ENCODE assay signal across 11 mouse cellular contexts in genomic region chr2:156870519-156870918, GRCm38 (mm10). TPM values are rescaled to one million over a fixed set of nuclear protein-coding genes. Genes with fewer than 3 reads are reported as not detected.
DNase-seq lines count a peak whose midpoint lies in the region; ATAC-seq and TF ChIP-seq lines count a peak whose summit lies in the region.
"Had no signal": no experiment of that assay in that cellular context is flagged by ENCODE, and none has a peak within 500 bp of the region (broad histone marks: within the 10 kb centered on the region; RNA-seq: fewer than 3 reads in every experiment).

No protein-coding gene starts in this region.

- peaks cover 55% of the 10 kb centered on the region for H3K36me3 ChIP-seq in liver, adult 2 months (ENCODE audit: control insufficient read depth, insufficient read depth, low read length)
- peaks cover 77% of the 10 kb centered on the region for H3K36me3 ChIP-seq in midbrain, embryonic 14.5 days (ENCODE audit: control insufficient read depth, insufficient read depth, low read length)
- peaks cover 100% of the 10 kb centered on the region for H3K36me3 ChIP-seq in forebrain, embryonic 10.5 days (replicated peaks)

- intact Hi-C loops in left cerebral cortex, postnatal 4 days (cut with DNase I), result loop anchor here (5.0 to 10.0 kb wide), 2 partner anchors 127 to 224 kb away; no protein-coding TSS in a partner anchor

- TF ChIP-seq CTCF in liver, adult 2 months (IDR thresholded peaks at IDR 0.05; ENCODE audit: low read depth, low read length), result no peak

- no peak overlapping the region for H3K27ac ChIP-seq in liver, adult 2 months (replicated peaks; ENCODE audit: insufficient read depth, low read depth, low read length)
- no peak overlapping the region for H3K27ac ChIP-seq in midbrain, embryonic 14.5 days (replicated peaks; ENCODE audit: low read depth, low read length)
- H3K27ac ChIP-seq in forebrain, embryonic 10.5 days, result no peak overlapping the region
- H3K27ac ChIP-seq: hindbrain, postnatal 0 days; limb, embryonic 15.5 days had no signal

- no peaks in the 10 kb centered on the region for H3K9me3 ChIP-seq in midbrain, embryonic 14.5 days (ENCODE audit: control insufficient read depth, low read length)
- no peaks in the 10 kb centered on the region for H3K9me3 ChIP-seq in forebrain, embryonic 10.5 days
- H3K9me3 ChIP-seq: limb, embryonic 15.5 days had no signal

- WGBS in liver, adult 2 months, result 21% methylated on average over 6 of the region's 6 CpGs
- 67% methylated on average over 6 of the region's 6 CpGs for WGBS in midbrain, embryonic 14.5 days
- WGBS in forebrain, embryonic 10.5 days, result 85% methylated on average over 6 of the region's 6 CpGs

- no peak overlapping the region for H3K9ac ChIP-seq in liver, adult 2 months (ENCODE audit: low read depth, low read length)
- no peak overlapping the region for H3K9ac ChIP-seq in midbrain, embryonic 14.5 days (replicated peaks; ENCODE audit: low read length)
- H3K9ac ChIP-seq: limb, embryonic 15.5 days had no signal

- peaks cover 32% of the 10 kb centered on the region for H3K4me1 ChIP-seq in liver, adult 2 months (ENCODE audit: control insufficient read depth, insufficient read depth, low read length)
- no peaks in the 10 kb centered on the region for H3K4me1 ChIP-seq in midbrain, embryonic 14.5 days (ENCODE audit: control insufficient read depth, insufficient read depth, low read length)
- H3K4me1 ChIP-seq in forebrain, embryonic 10.5 days, result no peaks in the 10 kb centered on the region
- H3K4me1 ChIP-seq: limb, embryonic 15.5 days had no signal

- no peak overlapping the region for H3K4me2 ChIP-seq in midbrain, embryonic 14.5 days (ENCODE audit: low read length)
- H3K4me2 ChIP-seq: limb, embryonic 15.5 days had no signal

- H3K27me3 ChIP-seq in liver, adult 2 months (ENCODE audit: control insufficient read depth, insufficient read depth, low read length), result no peaks in the 10 kb centered on the region
- H3K27me3 ChIP-seq in midbrain, embryonic 14.5 days (ENCODE audit: control insufficient read depth, insufficient read depth, low read length), result no peaks in the 10 kb centered on the region
- H3K27me3 ChIP-seq in forebrain, embryonic 10.5 days (ENCODE audit: poor library complexity, severe bottlenecking), result no peaks in the 10 kb centered on the region
- H3K27me3 ChIP-seq: limb, embryonic 15.5 days had no signal

- peak; percentile 37 for DNase-seq in left cerebral cortex, postnatal 4 days
- DNase-seq in left cerebral cortex, adult 8-10 months (ENCODE audit: low spot score in 2 of 2), result no peak
- peak; percentile 39 to 60 for DNase-seq in adrenal gland, adult 18-20 months (ENCODE audit: low spot score in 2 of 2)
- DNase-seq in gastrocnemius, postnatal 10 days, result peak; percentile 39
- DNase-seq in liver, adult 2 months (ENCODE audit: extremely low read depth, low read depth, low spot score), result peak; percentile 62
- no peak for DNase-seq in midbrain, embryonic 14.5 days
- no peak for DNase-seq in forebrain, embryonic 10.5 days (ENCODE audit: extremely low spot score, low spot score)

- no peak for ATAC-seq in megakaryocyte progenitor cell, adult 5-6 weeks (replicated peaks; ENCODE audit: poor library complexity)
- ATAC-seq in midbrain, embryonic 14.5 days (ENCODE audit: low FRiP score, low TSS enrichment), result no peak
- ATAC-seq: forebrain, embryonic 14.5 days; hindbrain, postnatal 0 days had no signal

- TF ChIP-seq POLR2A in liver, adult 2 months (IDR thresholded peaks at IDR 0.05; ENCODE audit: extremely low read depth, insufficient read depth, low read length), result no peak

- H3K79me2 ChIP-seq in liver, adult 2 months (ENCODE audit: control insufficient read depth, insufficient read depth, low read length), result peaks cover 23% of the 10 kb centered on the region

- no peak overlapping the region for H3K4me3 ChIP-seq in liver, adult 2 months (ENCODE audit: insufficient read depth, low read depth, low read length)
- no peak overlapping the region for H3K4me3 ChIP-seq in midbrain, embryonic 14.5 days (replicated peaks; ENCODE audit: low read depth, low read length)
- no peak overlapping the region for H3K4me3 ChIP-seq in forebrain, embryonic 10.5 days
- H3K4me3 ChIP-seq: limb, embryonic 15.5 days had no signal

RNA-seq across cellular contexts. Expression of gene Rab5if, which starts 7.6 kb away (rescaled TPM):
- 100 to 1,000 TPM; 104 to 105 TPM for total RNA-seq in left cerebral cortex, postnatal 4 days (2021)
- total RNA-seq in left cerebral cortex, adult 8-10 months (2022), result 10 to 100 TPM; 75.3 to 83.0 (median 79.6) TPM
- total RNA-seq in adrenal gland, adult 18-20 months (2021), result 100 to 1,000 TPM; 223 to 330 TPM
- total RNA-seq in gastrocnemius, postnatal 10 days (2021), result 10 to 100 TPM; 75.3 to 79.5 TPM
- 149 and 196 TPM in 2 replicates for total RNA-seq in liver, adult 2 months (2014; rRNA removed)
- 122 and 142 TPM in 2 replicates for polyA plus RNA-seq in liver, adult 2 months (2012; rRNA removed)
- total RNA-seq in megakaryocyte progenitor cell, adult 5-6 weeks (2015), result 377 and 404 TPM in 2 replicates
- 204 and 210 TPM in 2 replicates for total RNA-seq in megakaryocyte progenitor cell, adult 5-6 weeks (2017)
- 169 and 171 TPM in 2 replicates for polyA plus RNA-seq in midbrain, embryonic 14.5 days (2014; fragmentation: Nextera tagmentation; extraction: Ambion mirVana)
- polyA plus RNA-seq in forebrain, embryonic 10.5 days (2016; fragmentation: Nextera tagmentation; extraction: Ambion mirVana), result 185 and 186 TPM in 2 replicates

RNA-seq across cellular contexts. Expression of gene 4930518I15Rik, which starts 12.8 kb away (rescaled TPM):
- total RNA-seq in left cerebral cortex, postnatal 4 days (2021), result 1 to 10 TPM; 3.9 to 4.9 TPM
- 1 to 10 TPM; 2.4 to 3.6 (median 2.8) TPM for total RNA-seq in left cerebral cortex, adult 8-10 months (2022)
- 1 to 10 TPM; 2.5 to 3.8 TPM for total RNA-seq in adrenal gland, adult 18-20 months (2021)
- total RNA-seq in gastrocnemius, postnatal 10 days (2021), result 1 to 10 TPM in 1 of 2 experiments, under 1 TPM in 1; 0.54 to 1.6 TPM
- 1.1 and 2.1 TPM in 2 replicates for total RNA-seq in liver, adult 2 months (2014; rRNA removed)
- 0.17 and 0.55 TPM in 2 replicates for polyA plus RNA-seq in liver, adult 2 months (2012; rRNA removed)
- total RNA-seq in megakaryocyte progenitor cell, adult 5-6 weeks (2015), result 0.42 and 3.0 TPM in 2 replicates
- 1.2 TPM in 1 of 2 replicates, not detected in the other for total RNA-seq in megakaryocyte progenitor cell, adult 5-6 weeks (2017)
- polyA plus RNA-seq in midbrain, embryonic 14.5 days (2014; fragmentation: Nextera tagmentation; extraction: Ambion mirVana), result 5.4 and 7.0 TPM in 2 replicates
- polyA plus RNA-seq in forebrain, embryonic 10.5 days (2016; fragmentation: Nextera tagmentation; extraction: Ambion mirVana), result 7.7 and 9.3 TPM in 2 replicates

RNA-seq across cellular contexts. Expression of gene Sla2, which starts 16.5 kb away (rescaled TPM):
- under 1 TPM in 1 of 2 experiments, not detected in 1; 0.12 TPM for total RNA-seq in left cerebral cortex, postnatal 4 days (2021)
- under 1 TPM; 0.26 to 0.68 (median 0.30) TPM for total RNA-seq in left cerebral cortex, adult 8-10 months (2022)
- total RNA-seq in adrenal gland, adult 18-20 months (2021), result under 1 TPM in 1 of 2 experiments, not detected in 1; 0.22 TPM
- not detected for total RNA-seq in gastrocnemius, postnatal 10 days (2021)
- 0.09 and 0.13 TPM in 2 replicates for total RNA-seq in liver, adult 2 months (2014; rRNA removed)
- polyA plus RNA-seq in liver, adult 2 months (2012; rRNA removed), result 0.10 and 0.20 TPM in 2 replicates
- total RNA-seq in megakaryocyte progenitor cell, adult 5-6 weeks (2015), result 0.10 and 0.57 TPM in 2 replicates
- total RNA-seq in megakaryocyte progenitor cell, adult 5-6 weeks (2017), result 0.37 and 0.92 TPM in 2 replicates
- 0.22 TPM in 1 of 2 replicates, not detected in the other for polyA plus RNA-seq in midbrain, embryonic 14.5 days (2014; fragmentation: Nextera tagmentation; extraction: Ambion mirVana)
- 0.60 and 0.94 TPM in 2 replicates for polyA plus RNA-seq in forebrain, embryonic 10.5 days (2016; fragmentation: Nextera tagmentation; extraction: Ambion mirVana)
- total RNA-seq: hindbrain, postnatal 0 days had no signal

RNA-seq across cellular contexts. Expression of gene Tgif2, which starts 30.7 kb away (rescaled TPM):
- 1 to 10 TPM; 5.7 to 6.0 TPM for total RNA-seq in left cerebral cortex, postnatal 4 days (2021)
- total RNA-seq in left cerebral cortex, adult 8-10 months (2022), result 1 to 10 TPM in 2 of 4 experiments, under 1 TPM in 2; 0.55 to 1.1 (median 0.84) TPM
- total RNA-seq in adrenal gland, adult 18-20 months (2021), result 1 to 10 TPM; 2.0 to 2.1 TPM
- 1 to 10 TPM; 5.4 to 8.4 TPM for total RNA-seq in gastrocnemius, postnatal 10 days (2021)
- 0.28 and 0.67 TPM in 2 replicates for total RNA-seq in liver, adult 2 months (2014; rRNA removed)
- polyA plus RNA-seq in liver, adult 2 months (2012; rRNA removed), result 0.65 and 0.77 TPM in 2 replicates
- total RNA-seq in megakaryocyte progenitor cell, adult 5-6 weeks (2015), result 7.2 and 7.9 TPM in 2 replicates
- 10.7 and 12.5 TPM in 2 replicates for total RNA-seq in megakaryocyte progenitor cell, adult 5-6 weeks (2017)
- 19.3 and 25.8 TPM in 2 replicates for polyA plus RNA-seq in midbrain, embryonic 14.5 days (2014; fragmentation: Nextera tagmentation; extraction: Ambion mirVana)
- polyA plus RNA-seq in forebrain, embryonic 10.5 days (2016; fragmentation: Nextera tagmentation; extraction: Ambion mirVana), result 108 and 109 TPM in 2 replicates

Comparison
In these comparisons a context has a peak if more than half of its experiments do, and no peak if none do; other contexts are left out.
1. DNase-seq: peak in left cerebral cortex, postnatal 4 days (single experiment), adrenal gland, adult 18-20 months (2 of 2), gastrocnemius, postnatal 10 days (single experiment) and liver, adult 2 months (single experiment); none in left cerebral cortex, adult 8-10 months (0 of 2), midbrain, embryonic 14.5 days (single experiment) and forebrain, embryonic 10.5 days (single experiment).